In genomic region chr3:51727968-51728367, GRCm38 (mm10) we compare ENCODE assay signal across 8 mouse cellular contexts.
DNase-seq lines count a peak whose midpoint lies in the region; ATAC-seq and TF ChIP-seq lines count a peak whose summit lies in the region.

No protein-coding gene starts in this region.

- intact Hi-C loops in left cerebral cortex, adult 2 months (cut with DNase I), result no loop called here

- no peaks in the 10 kb centered on the region for H3K36me3 ChIP-seq in hindbrain, embryonic 11.5 days (ENCODE audit: control insufficient read depth, insufficient read depth, low read length)

- H3K27me3 ChIP-seq in hindbrain, embryonic 11.5 days (ENCODE audit: control insufficient read depth, insufficient read depth, low read length), result no peaks in the 10 kb centered on the region

- DNase-seq in cerebellum, adult 9-11 months, result peak; percentile 37
- DNase-seq in cerebellum, postnatal 4 days (ENCODE audit: low spot score in 2 of 2), result no peak
- DNase-seq in left cerebral cortex, adult 2 months (ENCODE audit: extremely low spot score in 1 of 2, low spot score in 2 of 2), result no peak
- DNase-seq in left cerebral cortex, adult 18-20 months (ENCODE audit: low spot score in 2 of 2), result no peak
- DNase-seq in hindbrain, embryonic 11.5 days (ENCODE audit: low spot score), result no peak
- DNase-seq in adrenal gland, postnatal 4 days (ENCODE audit: low spot score in 2 of 2), result no peak
- DNase-seq in embryo, embryonic 11 days, result no peak

- H3K4me1 ChIP-seq in hindbrain, embryonic 11.5 days (replicated peaks; ENCODE audit: control insufficient read depth, insufficient read depth, low read length), result peaks cover 4% of the 10 kb centered on the region

- H3K27ac ChIP-seq in left cerebral cortex, adult 2 months, result peak overlapping the region; percentile 36
- peak overlapping the region; percentile 21; the same call in 1 of the 2 replicates for H3K27ac ChIP-seq in hindbrain, embryonic 11.5 days (ENCODE audit: low read depth, low read length)

- no peak overlapping the region for H3K4me3 ChIP-seq in left cerebral cortex, adult 2 months
- H3K4me3 ChIP-seq in hindbrain, embryonic 11.5 days (ENCODE audit: low read depth, low read length), result no peak overlapping the region

- H3K9ac ChIP-seq in hindbrain, embryonic 11.5 days (ENCODE audit: low read depth, low read length), result no peak overlapping the region

- no peak for ATAC-seq in hindbrain, embryonic 11.5 days (ENCODE audit: low FRiP score)
- ATAC-seq in megakaryocyte-erythroid progenitor cell, adult 5-6 weeks (replicated peaks; ENCODE audit: low FRiP score, low TSS enrichment, poor library complexity, severe bottlenecking), result peak; percentile 41

- TF ChIP-seq CTCF in left cerebral cortex, adult 2 months (IDR thresholded peaks at IDR 0.05), result no peak

- no peaks in the 10 kb centered on the region for H3K9me3 ChIP-seq in hindbrain, embryonic 11.5 days (ENCODE audit: control insufficient read depth, low read length)

- WGBS in hindbrain, embryonic 11.5 days, result 84% methylated on average over 8 of the region's 8 CpGs

- H3K4me2 ChIP-seq in hindbrain, embryonic 11.5 days (replicated peaks; ENCODE audit: low read depth, low read length), result no peak overlapping the region
